Mouse (Mus musculus): ENCODE data around the gene H1f0. TPM values are rescaled to one million over a fixed set of nuclear protein-coding genes. Genes with fewer than 3 reads are reported as not detected.
"Not testable (repeated sequence)": the region's sequence is repeated elsewhere in the genome, so short reads cannot be mapped to it uniquely, and the experiment has no call there.

Gene H1f0
- polyA plus RNA-seq, 1 experiment from 2014 or later, result 551 TPM

DNA sequence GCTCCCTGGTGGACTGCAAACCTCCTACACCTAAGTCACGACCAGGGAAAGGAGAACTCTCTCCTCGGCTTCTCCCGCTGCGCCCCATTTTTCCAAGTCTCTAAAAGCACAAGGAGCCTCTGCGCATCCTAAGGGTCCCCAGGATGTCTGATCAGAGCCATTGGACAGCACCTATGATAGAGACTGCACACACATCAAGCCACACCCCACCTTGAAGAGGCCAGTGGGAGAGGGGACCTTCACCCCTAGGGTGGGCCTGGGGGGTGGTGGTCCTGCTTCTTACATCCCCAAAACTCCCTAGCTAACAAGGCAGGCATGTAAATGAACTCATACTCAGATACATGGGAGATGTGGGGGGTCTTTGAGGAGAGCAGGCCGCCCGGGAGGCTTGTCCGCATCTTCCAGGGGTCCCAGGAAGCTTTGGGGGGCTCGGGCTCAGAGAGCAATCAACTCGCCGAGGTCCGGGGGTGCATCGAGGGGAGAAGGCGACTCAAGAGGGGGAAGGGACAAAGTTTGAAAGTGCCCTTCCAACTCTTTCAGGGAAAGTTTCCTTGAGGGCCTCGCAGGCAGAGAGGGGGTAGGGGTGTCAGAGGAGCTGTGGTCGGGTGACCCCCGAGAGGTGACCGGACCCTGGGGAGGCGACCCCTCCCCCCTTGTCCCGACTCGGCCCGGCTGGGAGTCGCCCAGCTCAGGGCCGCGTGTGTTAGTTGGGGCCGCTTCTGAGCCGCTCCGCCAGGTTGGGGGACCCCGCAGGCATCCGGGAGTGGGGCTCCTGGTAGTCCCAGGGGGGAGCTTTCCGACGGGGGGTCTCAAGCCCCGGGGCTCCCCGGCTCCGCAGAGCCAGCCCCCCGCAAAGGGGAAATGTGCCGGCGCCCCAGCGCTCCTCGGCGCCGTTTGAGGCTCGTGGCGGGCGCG lies 702 bp upstream of the H1f0 start:
- peak overlapping the region; percentile 96 for H3K27ac ChIP-seq (ENCODE audit: low read length)
- peak overlapping the region; percentile 85 for H3K4me3 ChIP-seq (replicated peaks; ENCODE audit: low read length)
- peak overlapping the region; percentile 94 for H3K4me2 ChIP-seq (ENCODE audit: low read depth, low read length)
- no peaks in the 10 kb centered on the region for H3K36me3 ChIP-seq (ENCODE audit: control insufficient read depth, insufficient read depth, low read length)
- H3K27me3 ChIP-seq (ENCODE audit: control insufficient read depth, insufficient read depth, low read length), result no peaks in the 10 kb centered on the region
- ATAC-seq (ENCODE audit: insufficient read depth, low FRiP score), result no peak
- H3K4me1 ChIP-seq (ENCODE audit: control insufficient read depth, insufficient read depth, low read length), result peaks cover 29% of the 10 kb centered on the region
- no peaks in the 10 kb centered on the region for H3K9me3 ChIP-seq (replicated peaks; ENCODE audit: control insufficient read depth, low read length)
- WGBS, result 5% methylated on average over 46 of the region's 46 CpGs
- peak overlapping the region; percentile 98 for H3K9ac ChIP-seq (ENCODE audit: low read length)

DNA sequence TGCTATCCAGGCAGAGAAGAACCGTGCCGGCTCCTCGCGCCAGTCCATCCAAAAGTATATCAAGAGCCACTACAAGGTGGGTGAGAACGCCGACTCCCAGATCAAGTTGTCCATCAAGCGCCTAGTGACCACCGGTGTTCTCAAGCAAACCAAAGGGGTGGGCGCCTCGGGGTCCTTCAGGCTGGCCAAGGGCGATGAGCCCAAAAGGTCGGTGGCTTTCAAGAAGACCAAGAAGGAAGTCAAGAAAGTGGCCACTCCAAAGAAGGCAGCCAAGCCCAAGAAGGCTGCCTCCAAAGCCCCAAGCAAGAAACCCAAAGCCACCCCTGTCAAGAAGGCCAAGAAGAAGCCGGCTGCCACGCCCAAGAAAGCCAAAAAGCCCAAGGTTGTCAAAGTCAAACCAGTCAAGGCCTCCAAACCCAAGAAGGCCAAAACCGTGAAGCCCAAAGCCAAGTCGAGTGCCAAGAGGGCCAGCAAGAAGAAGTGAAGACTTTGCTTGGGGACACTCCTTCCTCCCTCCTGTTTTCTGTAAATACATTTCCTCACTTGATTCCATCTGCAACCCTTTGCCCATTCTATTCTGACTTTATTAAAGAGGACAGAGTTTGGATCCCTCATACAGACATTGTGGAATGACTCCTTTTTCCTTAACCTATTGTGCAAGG lies 704 bp downstream of the H1f0 start:
- no peaks in the 10 kb centered on the region for H3K36me3 ChIP-seq (ENCODE audit: control insufficient read depth, insufficient read depth, low read length)
- peaks cover 31% of the 10 kb centered on the region for H3K4me1 ChIP-seq (ENCODE audit: control insufficient read depth, insufficient read depth, low read length)
- H3K9me3 ChIP-seq (replicated peaks; ENCODE audit: control insufficient read depth, low read length), result no peaks in the 10 kb centered on the region
- H3K27ac ChIP-seq (ENCODE audit: low read length), result peak overlapping the region; percentile 96
- peak overlapping the region; percentile 94 for H3K4me2 ChIP-seq (ENCODE audit: low read depth, low read length)
- 15% methylated on average over 16 of the region's 16 CpGs for WGBS
- peak overlapping the region; percentile 98 for H3K9ac ChIP-seq (ENCODE audit: low read length)
- H3K4me3 ChIP-seq (replicated peaks; ENCODE audit: low read length), result peak overlapping the region; percentile 85
- no peak; the same call in 1 of the 2 replicates for ATAC-seq (ENCODE audit: insufficient read depth, low FRiP score)
- H3K27me3 ChIP-seq (ENCODE audit: control insufficient read depth, insufficient read depth, low read length), result no peaks in the 10 kb centered on the region

DNA sequence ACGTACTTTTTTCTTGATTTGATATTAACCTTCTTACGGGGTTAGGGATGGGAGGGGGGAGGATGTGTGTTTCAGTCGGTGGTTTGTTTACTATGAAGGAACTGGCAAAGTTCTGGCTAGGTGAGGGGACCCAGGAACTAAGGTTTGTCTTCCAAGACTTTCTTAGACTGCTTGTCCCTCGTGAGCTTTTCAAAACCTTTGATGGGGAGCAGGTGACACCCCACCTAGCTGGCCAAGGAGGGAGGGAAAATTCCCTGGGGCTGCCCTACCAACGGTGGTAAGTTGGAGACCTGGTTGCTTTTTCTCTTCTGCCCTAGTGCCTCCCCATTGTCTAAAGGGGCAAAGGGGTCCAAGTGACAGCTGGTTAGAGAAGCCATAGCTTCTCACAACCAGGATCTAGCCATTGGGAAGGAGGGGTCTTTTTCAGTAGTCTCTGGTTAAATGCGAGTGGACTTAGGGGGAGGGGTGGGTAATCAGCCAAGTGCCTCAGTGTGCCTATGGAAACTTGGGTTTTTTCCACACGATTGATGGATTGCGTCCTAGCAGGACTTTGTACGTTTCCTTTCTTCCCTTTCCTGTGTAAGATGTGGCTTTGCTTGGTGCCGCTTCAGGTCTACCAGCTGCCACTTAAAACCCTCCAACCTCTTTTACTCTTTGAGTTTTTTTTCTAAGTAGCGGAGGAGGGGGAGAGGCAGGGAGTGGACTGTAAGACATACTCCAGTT lies 1.4 kb downstream of the H1f0 start:
- H3K36me3 ChIP-seq (ENCODE audit: control insufficient read depth, insufficient read depth, low read length), result no peaks in the 10 kb centered on the region
- no peaks in the 10 kb centered on the region for H3K9me3 ChIP-seq (replicated peaks; ENCODE audit: control insufficient read depth, low read length)
- H3K4me3 ChIP-seq (replicated peaks; ENCODE audit: low read length), result peak overlapping the region; percentile 85
- H3K4me2 ChIP-seq (ENCODE audit: low read depth, low read length), result peak overlapping the region; percentile 94
- peaks cover 31% of the 10 kb centered on the region for H3K4me1 ChIP-seq (ENCODE audit: control insufficient read depth, insufficient read depth, low read length)
- WGBS, result 2% methylated on average over 11 of the region's 11 CpGs
- peak overlapping the region; percentile 98 for H3K9ac ChIP-seq (ENCODE audit: low read length)
- no peaks in the 10 kb centered on the region for H3K27me3 ChIP-seq (ENCODE audit: control insufficient read depth, insufficient read depth, low read length)
- peak overlapping the region; percentile 96 for H3K27ac ChIP-seq (ENCODE audit: low read length)
- ATAC-seq (ENCODE audit: insufficient read depth, low FRiP score), result no peak

- Histone ChIP-seq H3K27ac (ENCODE audit: low read length) (peak overlapping the region; percentile 95), H3K4me3 (replicated peaks; ENCODE audit: low read length) (peak overlapping the region; percentile 85), H3K27me3 (ENCODE audit: control insufficient read depth, insufficient read depth, low read length) (no peaks in the 10 kb centered on the region), H3K4me2 (ENCODE audit: low read depth, low read length) (peak overlapping the region; percentile 94), H3K9me3 (replicated peaks; ENCODE audit: control insufficient read depth, low read length) (no peaks in the 10 kb centered on the region), H3K9ac (ENCODE audit: low read length) (peak overlapping the region; percentile 98), H3K36me3 (ENCODE audit: control insufficient read depth, insufficient read depth, low read length) (no peaks in the 10 kb centered on the region), H3K4me1 (ENCODE audit: control insufficient read depth, insufficient read depth, low read length) (peaks cover 25% of the 10 kb centered on the region)
- 1% methylated on average over 52 of the region's 52 CpGs for WGBS
- peak; percentile 87 for ATAC-seq (ENCODE audit: insufficient read depth, low FRiP score)
Measured at GRCm38 (mm10) chr15:79030551-79031435, 2.5 kb downstream of the H1f0 start.

DNA sequence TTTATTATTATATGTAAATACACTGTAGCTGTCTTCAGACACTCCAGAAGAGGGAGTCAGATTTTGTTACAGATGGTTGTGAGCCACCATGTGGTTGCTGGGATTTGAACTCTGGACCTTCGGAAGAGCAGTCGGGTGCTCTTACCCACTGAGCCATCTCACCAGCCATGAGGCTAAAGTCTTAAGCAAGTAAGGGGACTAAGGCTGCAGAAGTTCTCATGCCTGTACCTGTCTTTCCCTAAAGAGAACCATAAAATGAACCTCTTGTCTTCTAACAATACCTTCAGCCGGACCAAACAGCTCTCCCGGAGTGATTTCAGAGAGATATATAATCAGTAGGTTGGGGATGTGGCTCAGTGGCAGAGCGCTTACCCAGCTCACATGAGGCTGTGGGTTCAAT lies 3.7 kb downstream of the H1f0 start:
- Histone ChIP-seq H3K4me2 (ENCODE audit: low read depth, low read length) (peak overlapping the region; percentile 94; the same call in 1 of the 2 replicates), H3K4me1 (ENCODE audit: control insufficient read depth, insufficient read depth, low read length) (peaks cover 16% of the 10 kb centered on the region), H3K4me3 (replicated peaks; ENCODE audit: low read length) (0 out of 2 replicates have a peak overlapping the region, but pooled peaks have one; percentile 5)
- not testable (repeated sequence) for H3K36me3 ChIP-seq (ENCODE audit: control insufficient read depth, insufficient read depth, low read length); H3K9ac ChIP-seq (ENCODE audit: low read length); H3K9me3 ChIP-seq (replicated peaks; ENCODE audit: control insufficient read depth, low read length); H3K27me3 ChIP-seq (ENCODE audit: control insufficient read depth, insufficient read depth, low read length); H3K27ac ChIP-seq (ENCODE audit: low read length); ATAC-seq (ENCODE audit: insufficient read depth, low FRiP score)
- WGBS, result 85% methylated on average over 5 of the region's 5 CpGs

GRCm38 (mm10) chr15:79037913-79038328 lies 9.7 kb downstream of the H1f0 start:
- WGBS, result 8% methylated on average over 14 of the region's 14 CpGs
- peak; percentile 44; the same call in 1 of the 2 replicates for ATAC-seq (ENCODE audit: insufficient read depth, low FRiP score)
- no peaks in the 10 kb centered on the region for H3K9me3 ChIP-seq (replicated peaks; ENCODE audit: control insufficient read depth, low read length)
- peak overlapping the region; percentile 22; the same call in 1 of the 2 replicates for H3K9ac ChIP-seq (ENCODE audit: low read length)
- H3K4me2 ChIP-seq (ENCODE audit: low read depth, low read length), result 0 out of 2 replicates have a peak overlapping the region, but pooled peaks have one; percentile 22
- H3K4me3 ChIP-seq (replicated peaks; ENCODE audit: low read length), result no peak overlapping the region
- peaks cover 14% of the 10 kb centered on the region; the same call in 1 of the 2 replicates for H3K4me1 ChIP-seq (ENCODE audit: control insufficient read depth, insufficient read depth, low read length)
- H3K36me3 ChIP-seq (ENCODE audit: control insufficient read depth, insufficient read depth, low read length), result no peaks in the 10 kb centered on the region; the same call in 1 of the 2 replicates
- no peak overlapping the region; the same call in 1 of the 2 replicates for H3K27ac ChIP-seq (ENCODE audit: low read length)
- H3K27me3 ChIP-seq (ENCODE audit: control insufficient read depth, insufficient read depth, low read length), result peaks cover 17% of the 10 kb centered on the region

DNA sequence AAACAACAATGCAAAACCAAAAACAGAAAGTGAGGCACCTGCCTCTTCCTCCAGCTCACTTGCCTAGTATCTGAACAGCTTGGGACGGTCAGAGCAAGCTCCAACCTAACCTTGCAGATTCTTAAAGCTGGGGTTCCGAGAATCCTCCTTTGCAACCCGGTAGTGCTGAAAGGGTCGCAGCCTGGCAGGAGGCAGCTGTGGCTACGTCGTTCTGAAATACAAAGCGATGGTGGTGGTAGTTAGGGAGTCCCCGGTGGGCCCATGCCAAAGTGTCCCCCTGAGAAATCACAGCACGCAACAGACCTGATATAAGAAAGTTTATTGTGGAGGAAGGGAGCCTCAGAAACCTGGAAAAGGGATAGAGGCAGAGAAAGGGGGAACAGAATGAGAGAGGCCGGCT lies 10.1 kb downstream of the H1f0 start:
- WGBS, result 73% methylated on average over 10 of the region's 10 CpGs

DNA sequence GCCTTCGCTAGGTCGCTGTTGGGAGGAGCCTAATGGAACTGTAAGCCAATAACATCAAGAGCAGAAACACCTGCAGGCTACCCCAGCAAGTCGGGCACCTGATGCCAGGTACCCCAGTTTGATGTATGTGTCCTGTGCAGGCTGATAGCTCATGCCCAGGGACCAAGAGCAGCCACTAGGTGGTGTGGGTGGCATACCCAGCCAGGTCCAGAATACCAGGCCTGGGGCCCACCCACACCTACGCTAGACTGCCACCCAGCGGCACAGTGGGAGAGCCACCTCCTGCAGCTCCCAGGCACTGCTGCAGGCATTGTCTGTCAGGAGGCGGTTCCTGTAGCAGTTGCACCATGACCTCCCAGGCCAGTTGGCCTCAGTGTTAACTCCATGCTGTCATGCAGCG lies 10.6 kb downstream of the H1f0 start:
- H3K4me2 ChIP-seq (ENCODE audit: low read depth, low read length), result no peak overlapping the region
- no peaks in the 10 kb centered on the region for H3K9me3 ChIP-seq (replicated peaks; ENCODE audit: control insufficient read depth, low read length)
- H3K27ac ChIP-seq (ENCODE audit: low read length), result no peak overlapping the region
- H3K4me1 ChIP-seq (ENCODE audit: control insufficient read depth, insufficient read depth, low read length), result peaks cover 14% of the 10 kb centered on the region; the same call in 1 of the 2 replicates
- ATAC-seq (ENCODE audit: insufficient read depth, low FRiP score), result peak; percentile 78
- WGBS, result 19% methylated on average over 7 of the region's 7 CpGs
- H3K27me3 ChIP-seq (ENCODE audit: control insufficient read depth, insufficient read depth, low read length), result peaks cover 26% of the 10 kb centered on the region
- no peak overlapping the region for H3K9ac ChIP-seq (ENCODE audit: low read length)
- H3K36me3 ChIP-seq (ENCODE audit: control insufficient read depth, insufficient read depth, low read length), result no peaks in the 10 kb centered on the region; the same call in 1 of the 2 replicates
- no peak overlapping the region for H3K4me3 ChIP-seq (replicated peaks; ENCODE audit: low read length)

More for the DNA sequence above, 10.1 kb downstream of the H1f0 start:
- H3K4me3 ChIP-seq (replicated peaks; ENCODE audit: low read length), result no peak overlapping the region
- H3K4me2 ChIP-seq (ENCODE audit: low read depth, low read length), result no peak overlapping the region
- H3K27ac ChIP-seq (ENCODE audit: low read length), result no peak overlapping the region; the same call in 1 of the 2 replicates
- no peaks in the 10 kb centered on the region; the same call in 1 of the 2 replicates for H3K36me3 ChIP-seq (ENCODE audit: control insufficient read depth, insufficient read depth, low read length)
- peaks cover 14% of the 10 kb centered on the region; the same call in 1 of the 2 replicates for H3K4me1 ChIP-seq (ENCODE audit: control insufficient read depth, insufficient read depth, low read length)
- H3K9ac ChIP-seq (ENCODE audit: low read length), result no peak overlapping the region
- peaks cover 21% of the 10 kb centered on the region for H3K27me3 ChIP-seq (ENCODE audit: control insufficient read depth, insufficient read depth, low read length)
- no peaks in the 10 kb centered on the region for H3K9me3 ChIP-seq (replicated peaks; ENCODE audit: control insufficient read depth, low read length)
- no peak for ATAC-seq (ENCODE audit: insufficient read depth, low FRiP score)
